Mouse (Mus musculus): Measurements from ENCODE around the gene Hnrnpll. TPM values are rescaled to one million over a fixed set of nuclear protein-coding genes. Genes with fewer than 3 reads are reported as not detected.
"Not testable (repeated sequence)": the region's sequence is repeated elsewhere in the genome, so short reads cannot be mapped to it uniquely, and the experiment has no call there.

Hnrnpll gene
- polyA plus RNA-seq, 1 experiment from 2014 or later, result 64.9 TPM

DNA sequence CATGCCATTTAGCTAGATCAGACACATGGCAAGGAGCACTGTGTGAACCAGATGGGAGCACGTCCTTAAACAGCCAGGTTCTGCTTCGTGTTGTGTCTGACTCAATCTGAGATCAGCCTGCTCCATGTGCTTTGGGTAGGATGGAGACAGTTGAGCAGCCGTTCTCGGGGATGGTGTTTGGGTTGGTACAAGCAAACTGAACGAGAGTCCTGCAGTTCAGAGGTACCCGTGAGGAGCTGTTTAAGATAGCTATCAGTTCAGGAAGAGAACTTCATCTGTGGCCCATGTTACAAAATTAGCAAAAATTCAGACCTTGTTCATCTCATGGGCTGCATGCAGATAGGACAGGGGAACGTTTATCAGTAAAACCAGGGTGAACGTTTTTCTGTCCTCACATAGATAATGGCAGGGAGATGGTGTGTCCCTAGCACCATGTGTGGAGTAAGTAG lies 47.7 kb downstream of the Hnrnpll start:
- Histone ChIP-seq H3K4me3 (ENCODE audit: low read length) (no peak overlapping the region), H3K36me3 (ENCODE audit: control insufficient read depth, insufficient read depth, low read length) (no peaks in the 10 kb centered on the region), H3K4me2 (ENCODE audit: low read depth, low read length) (no peak overlapping the region), H3K9ac (ENCODE audit: low read length) (no peak overlapping the region), H3K4me1 (replicated peaks; ENCODE audit: control insufficient read depth, insufficient read depth, low read length) (0 out of 2 replicates have a peak, but pooled peaks cover 5% of the 10 kb centered on the region), H3K27ac (ENCODE audit: low read length) (no peak overlapping the region), H3K9me3 (ENCODE audit: control insufficient read depth, low read length) (no peaks in the 10 kb centered on the region), H3K27me3 (ENCODE audit: control insufficient read depth, insufficient read depth, low read depth, low read length) (no peaks in the 10 kb centered on the region)
- 68% methylated on average over 8 of the region's 8 CpGs for WGBS
- no peak for ATAC-seq (ENCODE audit: low read depth)

DNA sequence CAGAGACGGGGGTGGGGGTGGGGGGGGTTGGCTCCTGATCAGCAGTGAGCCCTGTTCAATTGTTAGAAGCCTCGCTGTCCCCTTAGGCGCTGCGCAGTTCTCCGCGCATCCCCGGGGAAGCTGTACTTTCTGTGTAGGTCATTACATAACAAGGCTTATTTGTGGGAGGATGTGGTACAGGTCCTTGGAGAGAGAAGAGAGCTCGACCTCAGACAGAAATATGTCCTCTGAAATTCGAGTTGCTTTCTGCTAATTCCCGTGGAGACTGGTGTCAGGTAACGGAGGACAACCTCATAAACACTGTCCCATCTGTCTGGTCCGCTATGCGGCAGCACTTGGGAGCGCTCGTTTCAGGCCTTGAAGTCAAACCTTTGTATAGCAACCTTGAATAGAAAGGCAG lies 52.2 kb downstream of the Hnrnpll start:
- 42% methylated on average over 15 of the region's 15 CpGs for WGBS
- no peak overlapping the region for H3K4me2 ChIP-seq (ENCODE audit: low read depth, low read length)

DNA sequence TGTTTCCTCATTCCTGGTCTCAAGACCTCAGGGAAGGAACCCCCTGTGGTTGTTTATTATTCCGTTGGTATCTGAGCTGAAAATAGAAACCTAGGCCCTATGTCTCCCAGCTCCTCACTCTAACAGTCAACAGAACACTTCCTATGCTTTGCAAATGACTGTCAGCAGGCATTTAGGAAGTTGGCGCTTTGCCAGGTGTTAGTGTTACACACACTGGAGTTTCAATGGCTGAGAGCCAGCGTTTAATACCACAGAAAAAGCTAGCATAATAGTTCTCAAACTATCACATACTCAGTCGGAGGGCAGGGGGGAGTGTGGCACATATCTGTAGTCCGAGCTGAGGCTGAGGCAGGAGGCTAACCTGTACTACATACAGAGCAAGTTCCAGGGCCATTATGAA lies 53.3 kb downstream of the Hnrnpll start:
- H3K4me2 ChIP-seq (ENCODE audit: low read depth, low read length), result peak overlapping the region; percentile 38; the same call in 1 of the 2 replicates

More for the DNA sequence above, 52.2 kb downstream of the Hnrnpll start:
- H3K4me1 ChIP-seq (replicated peaks; ENCODE audit: control insufficient read depth, insufficient read depth, low read length), result peaks cover 10% of the 10 kb centered on the region
- ATAC-seq (ENCODE audit: low read depth), result no peak
- no peaks in the 10 kb centered on the region for H3K27me3 ChIP-seq (ENCODE audit: control insufficient read depth, insufficient read depth, low read depth, low read length)
- H3K4me3 ChIP-seq (ENCODE audit: low read length), result no peak overlapping the region
- no peak overlapping the region for H3K9ac ChIP-seq (ENCODE audit: low read length)
- H3K36me3 ChIP-seq (ENCODE audit: control insufficient read depth, insufficient read depth, low read length), result no peaks in the 10 kb centered on the region
- H3K9me3 ChIP-seq (ENCODE audit: control insufficient read depth, low read length), result no peaks in the 10 kb centered on the region
- no peak overlapping the region for H3K27ac ChIP-seq (ENCODE audit: low read length)

DNA sequence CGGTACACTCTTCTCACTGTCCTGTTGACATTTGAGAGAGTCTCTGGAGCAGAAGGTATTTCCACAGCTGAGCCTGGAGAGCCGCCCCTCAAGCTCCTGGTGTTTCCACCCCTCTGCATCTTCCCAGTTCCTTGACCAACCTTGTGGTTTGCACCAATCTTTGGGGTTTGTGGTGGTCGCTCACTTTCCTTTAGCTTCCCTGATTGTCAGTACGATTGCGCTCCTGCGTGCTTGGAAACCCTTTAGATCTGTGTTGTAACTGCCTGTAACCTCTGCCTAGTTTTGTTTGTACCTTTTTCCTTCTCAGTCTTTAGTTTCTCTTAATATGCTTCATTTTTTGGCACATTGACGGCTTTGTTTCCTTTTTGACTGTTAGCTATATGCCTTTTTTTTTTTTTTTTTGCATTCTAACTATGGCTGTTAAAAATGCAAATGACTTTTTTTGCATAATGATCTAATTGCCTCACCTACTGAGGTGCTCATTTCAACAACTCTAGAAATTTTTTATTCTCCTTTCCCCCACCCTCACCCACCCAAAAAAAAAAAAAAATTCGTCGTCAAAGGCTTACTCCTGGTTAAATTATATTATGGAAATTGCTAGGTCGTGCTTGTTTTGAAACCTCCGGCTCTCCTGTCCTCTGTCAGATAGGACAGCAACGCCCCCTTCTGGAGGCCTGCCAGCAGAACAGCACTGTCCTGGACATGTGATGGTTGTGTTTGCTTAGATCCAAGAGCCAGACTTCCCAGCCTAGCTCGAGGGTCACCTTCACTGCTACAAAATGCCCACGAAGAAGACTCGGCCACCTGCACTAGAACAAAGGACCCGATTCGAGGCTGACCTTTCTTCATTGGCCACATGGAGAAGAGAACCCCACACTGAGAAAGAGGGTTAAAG lies 57.5 kb downstream of the Hnrnpll start:
- no peak overlapping the region for H3K4me2 ChIP-seq (ENCODE audit: low read depth, low read length)
- 44% methylated on average over 17 of the region's 17 CpGs for WGBS
- no peaks in the 10 kb centered on the region for H3K36me3 ChIP-seq (ENCODE audit: control insufficient read depth, insufficient read depth, low read length)
- no peak for ATAC-seq (ENCODE audit: low read depth)
- H3K9ac ChIP-seq (ENCODE audit: low read length), result no peak overlapping the region
- H3K27me3 ChIP-seq (ENCODE audit: control insufficient read depth, insufficient read depth, low read depth, low read length), result no peaks in the 10 kb centered on the region
- H3K4me3 ChIP-seq (ENCODE audit: low read length), result no peak overlapping the region
- peaks cover 13% of the 10 kb centered on the region for H3K4me1 ChIP-seq (replicated peaks; ENCODE audit: control insufficient read depth, insufficient read depth, low read length)
- H3K9me3 ChIP-seq (ENCODE audit: control insufficient read depth, low read length), result no peaks in the 10 kb centered on the region
- H3K27ac ChIP-seq (ENCODE audit: low read length), result no peak overlapping the region

More for the DNA sequence above, 53.3 kb downstream of the Hnrnpll start:
- Histone ChIP-seq H3K9me3 (ENCODE audit: control insufficient read depth, low read length) (no peaks in the 10 kb centered on the region), H3K4me1 (replicated peaks; ENCODE audit: control insufficient read depth, insufficient read depth, low read length) (peaks cover 10% of the 10 kb centered on the region), H3K27ac (ENCODE audit: low read length) (peak overlapping the region; percentile 78), H3K27me3 (ENCODE audit: control insufficient read depth, insufficient read depth, low read depth, low read length) (no peaks in the 10 kb centered on the region), H3K9ac (ENCODE audit: low read length) (peak overlapping the region; percentile 48; the same call in 1 of the 2 replicates), H3K4me3 (ENCODE audit: low read length) (no peak overlapping the region), H3K36me3 (ENCODE audit: control insufficient read depth, insufficient read depth, low read length) (no peaks in the 10 kb centered on the region)
- ATAC-seq (ENCODE audit: low read depth), result peak; percentile 84
- WGBS, result 13% methylated on average over 5 of the region's 5 CpGs

DNA sequence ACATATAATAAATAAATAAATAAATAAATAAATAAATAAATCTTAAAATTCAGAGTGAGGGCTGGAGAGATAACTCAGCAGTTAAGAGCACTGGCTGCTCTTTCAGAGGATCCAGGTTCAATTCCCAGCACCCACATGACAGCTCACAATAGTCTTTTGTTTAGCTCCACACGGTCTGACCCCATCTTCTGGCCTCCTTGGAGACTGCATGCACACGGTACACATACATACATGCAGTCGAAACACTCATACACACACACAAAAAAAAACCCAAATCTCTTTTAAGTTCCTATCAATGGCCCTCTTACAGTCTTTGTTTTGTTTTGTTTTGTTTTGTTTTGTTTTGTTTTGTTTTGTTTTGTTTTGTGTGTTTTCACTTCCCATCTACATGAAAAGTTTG lies 58.3 kb downstream of the Hnrnpll start:
- not testable (repeated sequence) for H3K27me3 ChIP-seq (ENCODE audit: control insufficient read depth, insufficient read depth, low read depth, low read length); H3K4me3 ChIP-seq (ENCODE audit: low read length); H3K27ac ChIP-seq (ENCODE audit: low read length); H3K9ac ChIP-seq (ENCODE audit: low read length); H3K36me3 ChIP-seq (ENCODE audit: control insufficient read depth, insufficient read depth, low read length); H3K4me2 ChIP-seq (ENCODE audit: low read depth, low read length); ATAC-seq (ENCODE audit: low read depth); H3K9me3 ChIP-seq (ENCODE audit: control insufficient read depth, low read length)
- peaks cover 13% of the 10 kb centered on the region for H3K4me1 ChIP-seq (replicated peaks; ENCODE audit: control insufficient read depth, insufficient read depth, low read length)
- 86% methylated on average over 3 of the region's 3 CpGs for WGBS

DNA sequence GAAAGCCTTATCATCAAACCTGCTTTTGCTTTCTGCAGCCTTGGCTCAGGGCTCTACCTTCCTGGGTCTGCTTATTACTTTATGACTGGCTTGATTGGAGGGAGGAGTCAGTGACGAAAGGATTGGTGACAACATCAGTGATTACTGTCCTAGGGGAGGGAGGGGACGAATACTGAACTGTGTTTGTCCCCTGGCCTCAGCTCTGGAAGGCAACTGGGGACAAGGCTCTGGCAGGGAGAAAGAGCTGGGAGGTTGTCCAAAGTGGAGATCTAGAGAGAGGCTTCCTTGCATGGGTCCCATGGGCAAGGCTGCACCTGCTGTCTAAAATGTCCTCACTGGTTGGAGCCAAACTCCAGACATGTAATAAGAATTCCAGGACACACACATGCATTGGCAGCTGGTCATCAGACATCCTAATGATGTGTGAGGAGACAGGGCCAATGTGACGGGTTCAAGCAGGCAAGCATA lies 59.7 kb downstream of the Hnrnpll start:
- no peaks in the 10 kb centered on the region for H3K9me3 ChIP-seq (ENCODE audit: control insufficient read depth, low read length)
- H3K4me3 ChIP-seq (ENCODE audit: low read length), result no peak overlapping the region
- no peaks in the 10 kb centered on the region for H3K36me3 ChIP-seq (ENCODE audit: control insufficient read depth, insufficient read depth, low read length)
- peaks cover 3% of the 10 kb centered on the region; the same call in 1 of the 2 replicates for H3K4me1 ChIP-seq (replicated peaks; ENCODE audit: control insufficient read depth, insufficient read depth, low read length)
- 42% methylated on average over 3 of the region's 3 CpGs for WGBS
- no peak overlapping the region for H3K27ac ChIP-seq (ENCODE audit: low read length)
- H3K9ac ChIP-seq (ENCODE audit: low read length), result no peak overlapping the region
- peak; percentile 88 for ATAC-seq (ENCODE audit: low read depth)
- no peaks in the 10 kb centered on the region for H3K27me3 ChIP-seq (ENCODE audit: control insufficient read depth, insufficient read depth, low read depth, low read length)
- H3K4me2 ChIP-seq (ENCODE audit: low read depth, low read length), result no peak overlapping the region

DNA sequence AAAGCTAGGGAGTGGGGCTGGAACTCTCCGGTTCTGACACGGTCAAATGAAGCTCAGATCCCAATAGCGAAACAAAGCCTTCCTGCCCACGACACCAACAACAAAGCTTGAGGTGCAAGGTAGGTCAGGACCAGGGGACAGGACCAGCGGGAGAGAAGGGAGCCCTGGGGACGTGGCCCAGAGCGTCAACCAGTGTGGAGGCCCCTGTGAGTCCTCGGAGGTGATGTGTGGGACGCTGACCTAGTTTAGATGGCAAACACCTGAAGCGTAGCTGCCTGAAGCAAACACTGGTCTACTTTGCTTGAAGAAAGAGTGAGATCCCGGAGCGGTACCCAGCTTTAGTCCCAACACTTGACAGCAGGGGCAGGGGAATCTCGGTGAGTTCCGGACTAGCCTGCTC lies 62.5 kb downstream of the Hnrnpll start:
- WGBS, result 88% methylated on average over 14 of the region's 14 CpGs

DNA sequence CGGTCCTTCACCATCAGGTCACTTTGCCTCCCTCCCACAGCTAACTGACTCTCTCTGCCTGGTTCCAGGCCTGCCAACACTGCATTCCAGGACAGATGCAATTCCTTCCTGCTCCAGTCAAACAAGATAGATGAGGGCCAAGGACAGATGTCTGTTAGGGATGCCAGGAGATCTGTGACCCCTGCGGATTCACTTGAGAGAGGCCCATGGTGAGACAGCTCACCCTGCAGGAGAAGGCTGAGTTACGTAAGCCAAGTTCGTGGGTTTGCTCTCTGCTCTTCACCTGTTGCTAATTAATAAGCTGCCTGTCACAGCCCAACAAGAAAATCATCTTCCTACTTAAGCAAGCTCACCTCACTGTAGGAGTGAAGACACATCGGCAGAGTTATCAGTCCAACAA lies 63.1 kb downstream of the Hnrnpll start:
- Histone ChIP-seq H3K9me3 (ENCODE audit: control insufficient read depth, low read length) (no peaks in the 10 kb centered on the region), H3K4me3 (ENCODE audit: low read length) (no peak overlapping the region), H3K4me2 (ENCODE audit: low read depth, low read length) (no peak overlapping the region), H3K27me3 (ENCODE audit: control insufficient read depth, insufficient read depth, low read depth, low read length) (no peaks in the 10 kb centered on the region), H3K4me1 (replicated peaks; ENCODE audit: control insufficient read depth, insufficient read depth, low read length) (0 out of 2 replicates have a peak, but pooled peaks cover 3% of the 10 kb centered on the region), H3K27ac (ENCODE audit: low read length) (no peak overlapping the region), H3K9ac (ENCODE audit: low read length) (no peak overlapping the region), H3K36me3 (ENCODE audit: control insufficient read depth, insufficient read depth, low read length) (no peaks in the 10 kb centered on the region)
- 71% methylated on average over 5 of the region's 5 CpGs for WGBS
- no peak for ATAC-seq (ENCODE audit: low read depth)

More for the DNA sequence above, 62.5 kb downstream of the Hnrnpll start:
- no peak overlapping the region for H3K4me2 ChIP-seq (ENCODE audit: low read depth, low read length)
- H3K4me1 ChIP-seq (replicated peaks; ENCODE audit: control insufficient read depth, insufficient read depth, low read length), result 0 out of 2 replicates have a peak, but pooled peaks cover 3% of the 10 kb centered on the region
- H3K9me3 ChIP-seq (ENCODE audit: control insufficient read depth, low read length), result no peaks in the 10 kb centered on the region
- no peak overlapping the region for H3K27ac ChIP-seq (ENCODE audit: low read length)
- no peaks in the 10 kb centered on the region for H3K36me3 ChIP-seq (ENCODE audit: control insufficient read depth, insufficient read depth, low read length)
- H3K27me3 ChIP-seq (ENCODE audit: control insufficient read depth, insufficient read depth, low read depth, low read length), result no peaks in the 10 kb centered on the region
- ATAC-seq (ENCODE audit: low read depth), result no peak
- H3K9ac ChIP-seq (ENCODE audit: low read length), result no peak overlapping the region
- H3K4me3 ChIP-seq (ENCODE audit: low read length), result no peak overlapping the region

DNA sequence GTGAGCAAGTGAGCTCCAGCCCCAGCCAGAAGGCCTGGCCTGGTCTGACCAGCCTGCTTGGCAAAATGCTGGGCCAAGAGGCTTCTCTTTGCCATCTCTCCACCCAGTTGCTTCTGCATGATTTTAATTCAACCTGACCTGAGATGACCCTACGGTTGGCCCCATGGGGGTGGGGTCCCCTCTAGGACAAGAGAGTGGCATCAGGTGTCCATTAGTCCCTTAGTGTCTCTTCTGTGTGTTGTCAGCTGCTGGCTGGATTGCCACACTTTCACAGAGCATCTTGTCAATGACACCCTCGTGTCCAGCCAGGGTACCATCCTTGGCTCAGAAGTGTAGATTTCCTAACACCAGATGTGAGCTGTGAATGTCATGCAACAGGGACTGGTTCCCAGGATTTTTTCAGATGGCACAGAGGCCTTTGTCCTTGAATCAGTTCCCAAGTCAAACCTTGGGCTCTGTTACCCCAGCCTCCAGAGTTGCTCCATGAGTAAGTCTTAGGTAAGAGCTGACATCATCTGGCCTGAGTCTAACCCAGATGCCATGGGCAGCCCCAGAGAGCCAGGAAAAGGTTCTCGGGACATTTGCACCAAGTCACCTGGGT lies 66.9 kb downstream of the Hnrnpll start:
- H3K36me3 ChIP-seq (ENCODE audit: control insufficient read depth, insufficient read depth, low read length), result no peaks in the 10 kb centered on the region
- no peak overlapping the region for H3K9ac ChIP-seq (ENCODE audit: low read length)
- H3K4me3 ChIP-seq (ENCODE audit: low read length), result no peak overlapping the region
- WGBS, result 79% methylated on average over 3 of the region's 3 CpGs
- no peak overlapping the region for H3K27ac ChIP-seq (ENCODE audit: low read length)
- H3K4me1 ChIP-seq (replicated peaks; ENCODE audit: control insufficient read depth, insufficient read depth, low read length), result no peaks in the 10 kb centered on the region
- no peaks in the 10 kb centered on the region for H3K27me3 ChIP-seq (ENCODE audit: control insufficient read depth, insufficient read depth, low read depth, low read length)
- no peak overlapping the region for H3K4me2 ChIP-seq (ENCODE audit: low read depth, low read length)
- ATAC-seq (ENCODE audit: low read depth), result no peak
- no peaks in the 10 kb centered on the region for H3K9me3 ChIP-seq (ENCODE audit: control insufficient read depth, low read length)
